Mouse (Mus musculus) adrenal gland, postnatal 14 days (tissue): ENCODE data around the gene 4930590J08Rik. TPM values are rescaled to one million over a fixed set of nuclear protein-coding genes. Genes with fewer than 3 reads are reported as not detected.
"Not testable (repeated sequence)": the region's sequence is repeated elsewhere in the genome, so short reads cannot be mapped to it uniquely, and the experiment has no call there.

ENCODE experiments used
- DNase-seq: peaks from one replicate; pipeline ENCODE4 v3.0.0; 2021; ENCODE audit warnings: mixed read lengths
- long read RNA-seq, 2 experiments: library from polyadenylated mRNA; stranded (forward); transcript quantifications; one replicate each; pipeline ENCODE4 v2.0.0; 2021
- total RNA-seq: library from RNA; stranded (reverse); gene quantifications from 2 replicates; pipeline ENCODE4 v1.2.3, GENCODE M21; 2021

4930590J08Rik gene
- 1.2 and 1.7 TPM in 2 replicates for total RNA-seq
- long read RNA-seq, experiment 1 = 0 reads
- long read RNA-seq, experiment 2 = 0 reads

GRCm38 (mm10) chr6:91902509-91902908 lies at the start of gene 4930590J08Rik:
TSS of gene 4930590J08Rik (plus strand) at chr6:91902809.
- not testable (repeated sequence) for DNase-seq

GRCm38 (mm10) chr6:91858339-91858738 lies 44.3 kb upstream of the 4930590J08Rik start:
- DNase-seq = no peak

GRCm38 (mm10) chr6:91862848-91863247 lies 39.8 kb upstream of the 4930590J08Rik start:
- DNase-seq = no peak

- DNase-seq = no peak
These were observed 38.0 kb upstream of the 4930590J08Rik start for GRCm38 (mm10) chr6:91864595-91864994.

- DNase-seq = no peak
These were observed 37.0 kb upstream of the 4930590J08Rik start for GRCm38 (mm10) chr6:91865601-91866000.

GRCm38 (mm10) chr6:91868091-91868490 lies 34.5 kb upstream of the 4930590J08Rik start:
- peak; percentile 66 for DNase-seq

- peak; percentile 57 for DNase-seq
These were observed 29.8 kb upstream of the 4930590J08Rik start for GRCm38 (mm10) chr6:91872781-91873180.

GRCm38 (mm10) chr6:91877885-91878651 lies 24.5 kb upstream of the 4930590J08Rik start, which contains the start of gene Ccdc174:
TSS of gene Ccdc174 (plus strand) at chr6:91878053.
- peak; percentile 94 for DNase-seq

GRCm38 (mm10) chr6:91883859-91884258 lies 18.8 kb upstream of the 4930590J08Rik start:
- no peak for DNase-seq

GRCm38 (mm10) chr6:91889255-91889906 lies 13.2 kb upstream of the 4930590J08Rik start:
- DNase-seq = no peak

- peak; percentile 5 for DNase-seq
These were observed 12.0 kb upstream of the 4930590J08Rik start for GRCm38 (mm10) chr6:91890615-91891014.

GRCm38 (mm10) chr6:91891776-91892175 lies 10.8 kb upstream of the 4930590J08Rik start:
- DNase-seq = peak; percentile 59

GRCm38 (mm10) chr6:91896783-91897182 lies 5.8 kb upstream of the 4930590J08Rik start:
- no peak for DNase-seq

- peak; percentile 88 for DNase-seq
These were observed 1.1 kb upstream of the 4930590J08Rik start for GRCm38 (mm10) chr6:91901505-91901904.

- DNase-seq = no peak
These were observed 11.4 kb downstream of the 4930590J08Rik start for GRCm38 (mm10) chr6:91914011-91914410.

GRCm38 (mm10) chr6:91917286-91917685 lies 14.7 kb downstream of the 4930590J08Rik start:
- DNase-seq = no peak

- DNase-seq = no peak
These were observed 15.1 kb downstream of the 4930590J08Rik start for GRCm38 (mm10) chr6:91917716-91918115.

GRCm38 (mm10) chr6:91931231-91931630 lies 28.6 kb downstream of the 4930590J08Rik start:
- peak; percentile 66 for DNase-seq

- no peak for DNase-seq
These were observed 35.9 kb downstream of the 4930590J08Rik start for GRCm38 (mm10) chr6:91938491-91938890.

GRCm38 (mm10) chr6:91948426-91948825 lies 45.8 kb downstream of the 4930590J08Rik start:
- peak; percentile 16 for DNase-seq

- not testable (repeated sequence) for DNase-seq
These were observed 55.4 kb downstream of the 4930590J08Rik start for GRCm38 (mm10) chr6:91958015-91958414.

- DNase-seq = peak; percentile 52
These were observed 57.6 kb downstream of the 4930590J08Rik start for GRCm38 (mm10) chr6:91960028-91960811.
